Mouse (Mus musculus) neural tube, embryonic 14.5 days (tissue): ENCODE measurements around the gene Zfp664. TPM values are rescaled to one million over a fixed set of nuclear protein-coding genes. Genes with fewer than 3 reads are reported as not detected.
A peak's percentile ranks its signal among the peaks of the same experiment; 100 is the strongest.

Source experiments
- ATAC-seq: fragments of 200-750 bp; cut with Nextera tagmentation; 2 replicates; pipeline ENCODE4 v1.8.0; 2017; ENCODE audit warnings: low read depth, mild to moderate bottlenecking, moderate TSS enrichment, moderate library complexity
- H3K27ac ChIP-seq: fragments of 300-500 bp; sonication (generic); 2 replicates; pipeline ENCODE4 v1.5.1; 2014; ENCODE audit warnings: low read depth, mild to moderate bottlenecking, control low read depth, low read length, moderate library complexity, mixed read lengths
- H3K27me3 ChIP-seq: fragments of 300-500 bp; sonication (generic); 2 replicates; pipeline ENCODE4 v1.6.1; 2014; ENCODE audit warnings: low read length; ENCODE audit not compliant: control insufficient read depth, insufficient read depth
- H3K36me3 ChIP-seq: fragments of 300-500 bp; sonication (generic); 2 replicates; pipeline ENCODE4 v1.6.1; 2014; ENCODE audit warnings: low read length, mixed read lengths; ENCODE audit not compliant: control insufficient read depth, insufficient read depth
- H3K4me1 ChIP-seq: fragments of 300-500 bp; sonication (generic); 2 replicates; pipeline ENCODE4 v1.6.1; 2014; ENCODE audit warnings: low read length; ENCODE audit not compliant: control insufficient read depth, insufficient read depth
- H3K4me2 ChIP-seq: fragments of 300-500 bp; sonication (generic); 2 replicates; pipeline ENCODE4 v1.6.1; 2014; ENCODE audit warnings: mild to moderate bottlenecking, low read depth, low read length, control low read depth
- H3K4me3 ChIP-seq: fragments of 300-500 bp; sonication (generic); 2 replicates; pipeline ENCODE4 v1.5.1; 2014; ENCODE audit warnings: low read depth, low read length, control low read depth, mixed read lengths
- H3K9ac ChIP-seq: fragments of 300-500 bp; sonication (generic); replicated peaks from 2 replicates; pipeline ENCODE4 v1.6.1; 2014; ENCODE audit warnings: low read depth, mild to moderate bottlenecking, control low read depth, low read length, mixed read lengths
- H3K9me3 ChIP-seq: fragments of 300-500 bp; sonication (generic); 2 replicates; pipeline ENCODE4 v1.6.1; 2016; ENCODE audit warnings: low read length; ENCODE audit not compliant: control insufficient read depth
- WGBS: fragments of 180-500 bp; shearing (Covaris S2); extraction: QIAGEN DNeasy Blood & Tissue Kit; methylation state at CpG from one replicate; pipeline ENCODE4 v1.1.7; 2014; 5-methylcytosine and 5-hydroxymethylcytosine counted together
- polyA plus RNA-seq: library from polyadenylated mRNA; unstranded; fragments of >200 nt; fragmentation: Nextera tagmentation; extraction: Ambion mirVana; gene quantifications from 2 replicates; pipeline ENCODE4 v1.2.1, GENCODE M21; 2014

Gene Zfp664
- 88.3 and 97.2 TPM in 2 replicates for polyA plus RNA-seq

GRCm38 (mm10) chr5:124862013-124862866, at the start of gene Zfp664, which contains the start of gene Ccdc92:
TSS of gene Zfp664 (plus strand) at chr5:124862691.
TSS of gene Ccdc92 (minus strand) at chr5:124862424.
- no peaks in the 10 kb centered on the region for H3K27me3 ChIP-seq
- peak within 1 kb of the TSS; percentile 90 for H3K4me2 ChIP-seq
- peak; percentile 90 for ATAC-seq
- H3K9ac ChIP-seq: peak within 1 kb of the TSS; percentile 90
- peaks cover 13% of the 10 kb centered on the region; the same call in 1 of the 2 replicates for H3K4me1 ChIP-seq
- peak within 1 kb of the TSS; percentile 95 for H3K27ac ChIP-seq
- H3K4me3 ChIP-seq: peak within 1 kb of the TSS; percentile 93
- peaks cover under 1% of the 10 kb centered on the region; the same call in 1 of the 2 replicates for H3K36me3 ChIP-seq
- under 1% methylated on average over 73 of the region's 103 CpGs for WGBS
- H3K9me3 ChIP-seq: no peaks in the 10 kb centered on the region

- ATAC-seq: no peak
Observed at GRCm38 (mm10) chr5:124814797-124815196, 47.7 kb upstream of the Zfp664 start.

GRCm38 (mm10) chr5:124817050-124817449, 45.4 kb upstream of the Zfp664 start:
- H3K27ac ChIP-seq: no peak overlapping the region
- H3K9me3 ChIP-seq: no peaks in the 10 kb centered on the region
- H3K27me3 ChIP-seq: no peaks in the 10 kb centered on the region
- H3K9ac ChIP-seq: no peak overlapping the region
- no peak overlapping the region for H3K4me3 ChIP-seq
- no peaks in the 10 kb centered on the region for H3K36me3 ChIP-seq
- no peaks in the 10 kb centered on the region for H3K4me1 ChIP-seq
- ATAC-seq: no peak
- 87% methylated on average over 15 of the region's 15 CpGs for WGBS
- H3K4me2 ChIP-seq: no peak overlapping the region

More at GRCm38 (mm10) chr5:124814797-124815196, 47.7 kb upstream of the Zfp664 start:
- 62% methylated on average over 5 of the region's 5 CpGs for WGBS
- Histone ChIP-seq H3K4me3 (no peak overlapping the region), H3K9ac (no peak overlapping the region), H3K4me2 (no peak overlapping the region), H3K4me1 (no peaks in the 10 kb centered on the region), H3K9me3 (no peaks in the 10 kb centered on the region), H3K36me3 (no peaks in the 10 kb centered on the region), H3K27ac (no peak overlapping the region), H3K27me3 (no peaks in the 10 kb centered on the region)

GRCm38 (mm10) chr5:124822128-124822894, 40.2 kb upstream of the Zfp664 start:
- H3K4me3 ChIP-seq: no peak overlapping the region
- H3K27ac ChIP-seq: no peak overlapping the region
- no peak overlapping the region for H3K9ac ChIP-seq
- no peak overlapping the region for H3K4me2 ChIP-seq
- H3K9me3 ChIP-seq: no peaks in the 10 kb centered on the region
- no peaks in the 10 kb centered on the region for H3K27me3 ChIP-seq
- WGBS: 79% methylated on average over 18 of the region's 18 CpGs
- H3K36me3 ChIP-seq: no peaks in the 10 kb centered on the region
- ATAC-seq: no peak
- H3K4me1 ChIP-seq: no peaks in the 10 kb centered on the region

GRCm38 (mm10) chr5:124830331-124830730, 32.2 kb upstream of the Zfp664 start:
- Histone ChIP-seq H3K4me2 (no peak overlapping the region), H3K4me3 (no peak overlapping the region), H3K27me3 (no peaks in the 10 kb centered on the region), H3K4me1 (no peaks in the 10 kb centered on the region), H3K9ac (no peak overlapping the region), H3K27ac (no peak overlapping the region), H3K9me3 (no peaks in the 10 kb centered on the region), H3K36me3 (peaks cover 8% of the 10 kb centered on the region)
- no peak for ATAC-seq
- WGBS: 92% methylated on average over 12 of the region's 12 CpGs

- Histone ChIP-seq H3K9me3 (no peaks in the 10 kb centered on the region), H3K27me3 (no peaks in the 10 kb centered on the region), H3K4me3 (no peak overlapping the region), H3K9ac (no peak overlapping the region), H3K4me2 (no peak overlapping the region), H3K27ac (no peak overlapping the region), H3K4me1 (no peaks in the 10 kb centered on the region), H3K36me3 (peaks cover 17% of the 10 kb centered on the region)
- ATAC-seq: no peak
- 95% methylated on average over 15 of the region's 15 CpGs for WGBS
Observed at GRCm38 (mm10) chr5:124835218-124835617, 27.3 kb upstream of the Zfp664 start.

- no peak for ATAC-seq
- Histone ChIP-seq H3K9me3 (no peaks in the 10 kb centered on the region), H3K4me3 (no peak overlapping the region), H3K9ac (no peak overlapping the region), H3K27ac (no peak overlapping the region), H3K27me3 (no peaks in the 10 kb centered on the region), H3K4me2 (no peak overlapping the region), H3K36me3 (peaks cover 17% of the 10 kb centered on the region), H3K4me1 (no peaks in the 10 kb centered on the region)
- WGBS: 90% methylated on average over 10 of the region's 10 CpGs
Observed at GRCm38 (mm10) chr5:124836075-124836474, 26.4 kb upstream of the Zfp664 start.

GRCm38 (mm10) chr5:124836621-124837020, 25.9 kb upstream of the Zfp664 start:
- H3K4me1 ChIP-seq: no peaks in the 10 kb centered on the region
- H3K27ac ChIP-seq: no peak overlapping the region
- H3K4me3 ChIP-seq: no peak overlapping the region
- H3K9me3 ChIP-seq: no peaks in the 10 kb centered on the region
- 81% methylated on average over 4 of the region's 4 CpGs for WGBS
- no peak overlapping the region for H3K9ac ChIP-seq
- H3K4me2 ChIP-seq: no peak overlapping the region
- no peaks in the 10 kb centered on the region for H3K27me3 ChIP-seq
- peaks cover 17% of the 10 kb centered on the region for H3K36me3 ChIP-seq
- no peak for ATAC-seq

- Histone ChIP-seq H3K4me3 (no peak overlapping the region), H3K9ac (no peak overlapping the region), H3K9me3 (no peaks in the 10 kb centered on the region), H3K27ac (no peak overlapping the region), H3K36me3 (peaks cover 10% of the 10 kb centered on the region), H3K4me1 (peaks cover 3% of the 10 kb centered on the region; the same call in 1 of the 2 replicates), H3K27me3 (no peaks in the 10 kb centered on the region), H3K4me2 (no peak overlapping the region)
- ATAC-seq: no peak
- 77% methylated on average over 7 of the region's 7 CpGs for WGBS
Observed at GRCm38 (mm10) chr5:124840202-124840601, 22.3 kb upstream of the Zfp664 start.
